Mouse (Mus musculus) spleen, postnatal 10 days (tissue): ENCODE results near the gene Bmpr2.
"Not testable (repeated sequence)": the region's sequence is repeated elsewhere in the genome, so short reads cannot be mapped to it uniquely, and the experiment has no call there.

Source experiments
- DNase-seq, 2 experiments: peaks; one replicate each; pipeline ENCODE4 v3.0.0; 2021 to 2022; ENCODE audit warnings: low spot score in 2 of 2

Bmpr2 gene

DNA sequence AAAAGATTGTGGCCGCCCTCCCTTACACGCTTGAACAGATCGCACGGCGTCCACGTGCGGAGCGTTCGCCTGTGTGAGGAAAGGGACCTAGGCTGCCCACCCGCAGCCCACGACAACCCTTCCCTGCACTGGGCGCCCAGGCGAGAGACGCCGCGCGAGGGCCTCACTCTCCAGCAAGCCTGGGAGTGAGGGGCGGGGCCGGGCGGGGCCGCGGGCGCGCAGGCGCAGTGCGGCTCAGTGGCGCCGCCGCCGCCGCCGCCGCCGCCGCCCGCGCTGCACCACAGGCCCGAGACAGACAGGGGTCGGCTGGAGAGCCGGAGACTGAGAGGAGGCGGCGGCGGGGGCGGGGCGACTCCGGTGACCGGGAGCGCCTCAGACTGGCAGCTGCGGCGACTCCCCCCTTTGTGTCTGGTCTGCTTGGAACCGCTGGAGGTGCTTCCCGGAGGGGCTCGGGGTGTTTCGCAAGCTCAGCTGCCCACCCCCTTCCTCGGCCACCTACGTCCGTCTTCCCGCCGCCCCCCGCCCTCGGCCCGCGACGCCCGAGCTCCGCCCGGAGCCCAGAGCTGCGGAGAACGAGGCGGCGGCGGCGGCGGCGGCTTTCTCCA lies at the start of gene Bmpr2:
TSS of gene Bmpr2 (plus strand) at position 237 of the 605 bp plus-strand sequence.
- DNase-seq = peak; percentile 68 to 82

DNA sequence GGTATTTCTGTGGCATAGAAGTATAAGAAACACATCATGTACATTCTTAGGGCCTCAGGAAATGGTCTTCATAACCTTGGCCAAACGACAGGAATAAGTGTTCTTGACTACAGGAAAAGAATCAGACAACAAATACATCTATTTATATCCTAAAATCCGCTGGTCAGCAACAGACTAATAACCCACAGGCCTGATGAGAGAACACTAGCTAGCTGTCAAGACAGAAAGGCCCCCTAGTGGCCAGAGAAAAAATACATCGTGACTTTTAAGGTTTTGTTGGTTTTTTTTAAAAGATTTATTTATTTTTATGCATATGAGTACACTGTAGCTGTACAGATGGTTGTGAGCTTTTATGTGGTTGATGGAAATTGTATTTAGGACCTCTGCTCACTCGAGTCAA lies 43.3 kb upstream of the Bmpr2 start:
- peak in 1 of 2 experiments; percentile 30 for DNase-seq

DNA sequence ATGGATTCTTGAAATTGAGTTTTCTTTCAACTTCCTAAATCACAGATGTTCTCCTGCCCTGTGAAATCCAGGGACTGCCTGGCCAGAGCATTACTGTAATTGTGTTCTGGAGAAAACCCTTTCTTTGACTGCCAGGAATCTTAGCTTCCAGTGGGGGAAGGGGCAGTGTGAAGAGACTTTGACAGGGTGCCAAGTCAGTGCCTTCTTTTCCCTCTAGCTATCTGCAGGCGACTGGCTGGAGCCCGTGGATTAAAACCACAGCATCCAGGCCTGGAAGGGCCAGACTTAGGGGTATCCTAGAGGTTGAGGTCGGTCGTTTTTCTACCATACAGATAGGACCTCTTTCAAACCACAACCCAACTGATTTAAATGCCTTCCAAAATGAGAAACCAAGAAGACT lies 37.5 kb upstream of the Bmpr2 start:
- no peak for DNase-seq

GRCm38 (mm10) chr1:59730106-59730505 lies 33.1 kb upstream of the Bmpr2 start:
- DNase-seq = no peak

DNA sequence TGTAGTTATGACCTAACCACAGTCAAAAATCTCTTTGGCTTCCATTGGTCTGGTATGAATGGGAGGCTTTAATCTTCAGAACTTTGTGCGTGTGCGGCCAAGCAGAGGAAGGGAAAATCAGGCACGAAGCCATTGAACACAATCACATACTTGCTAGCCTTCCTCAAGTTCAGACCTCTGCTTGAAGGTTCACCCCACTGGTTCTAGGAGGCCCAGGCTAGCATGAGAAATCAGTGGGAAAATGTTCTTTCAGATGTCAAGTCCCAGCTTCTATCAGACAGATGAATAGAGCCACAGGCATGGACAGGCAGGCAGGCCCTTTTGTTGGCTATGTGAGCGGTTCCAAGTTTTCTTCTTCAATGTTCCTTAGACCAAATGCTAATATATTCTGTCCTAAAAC lies 32.5 kb upstream of the Bmpr2 start:
- DNase-seq = no peak

- no peak for DNase-seq
These were observed 29.1 kb upstream of the Bmpr2 start for GRCm38 (mm10) chr1:59734076-59734475.

DNA sequence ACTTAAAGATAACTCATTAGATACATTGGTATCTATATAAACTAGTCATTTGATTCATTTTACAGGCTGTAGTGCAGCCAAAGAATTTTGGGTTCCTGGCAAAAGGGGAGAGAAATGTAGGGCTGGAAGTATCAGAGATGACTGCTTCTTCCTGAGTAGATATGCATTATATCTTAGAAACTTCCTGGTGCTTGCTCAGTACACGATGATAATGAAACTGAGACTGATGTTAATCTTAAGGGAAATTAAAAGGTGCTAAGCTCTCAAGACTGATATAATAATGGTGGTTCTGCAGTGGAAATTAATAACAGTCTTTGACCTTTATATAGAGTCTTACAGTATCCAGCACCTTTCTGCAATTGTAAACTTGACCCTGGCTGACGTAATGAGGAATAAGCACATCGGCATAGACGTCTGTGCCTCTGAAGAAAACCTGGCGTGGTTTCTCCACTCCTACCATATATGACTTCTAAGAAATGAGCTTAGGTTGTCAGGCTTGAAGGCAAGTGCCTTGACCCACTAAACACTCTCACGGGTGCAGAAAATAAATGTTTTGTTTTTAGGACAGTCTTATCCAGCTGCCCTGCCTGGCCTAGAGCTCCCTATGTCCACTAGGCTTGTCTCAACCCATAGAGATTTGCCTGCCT lies 24.3 kb upstream of the Bmpr2 start:
- no peak for DNase-seq

DNA sequence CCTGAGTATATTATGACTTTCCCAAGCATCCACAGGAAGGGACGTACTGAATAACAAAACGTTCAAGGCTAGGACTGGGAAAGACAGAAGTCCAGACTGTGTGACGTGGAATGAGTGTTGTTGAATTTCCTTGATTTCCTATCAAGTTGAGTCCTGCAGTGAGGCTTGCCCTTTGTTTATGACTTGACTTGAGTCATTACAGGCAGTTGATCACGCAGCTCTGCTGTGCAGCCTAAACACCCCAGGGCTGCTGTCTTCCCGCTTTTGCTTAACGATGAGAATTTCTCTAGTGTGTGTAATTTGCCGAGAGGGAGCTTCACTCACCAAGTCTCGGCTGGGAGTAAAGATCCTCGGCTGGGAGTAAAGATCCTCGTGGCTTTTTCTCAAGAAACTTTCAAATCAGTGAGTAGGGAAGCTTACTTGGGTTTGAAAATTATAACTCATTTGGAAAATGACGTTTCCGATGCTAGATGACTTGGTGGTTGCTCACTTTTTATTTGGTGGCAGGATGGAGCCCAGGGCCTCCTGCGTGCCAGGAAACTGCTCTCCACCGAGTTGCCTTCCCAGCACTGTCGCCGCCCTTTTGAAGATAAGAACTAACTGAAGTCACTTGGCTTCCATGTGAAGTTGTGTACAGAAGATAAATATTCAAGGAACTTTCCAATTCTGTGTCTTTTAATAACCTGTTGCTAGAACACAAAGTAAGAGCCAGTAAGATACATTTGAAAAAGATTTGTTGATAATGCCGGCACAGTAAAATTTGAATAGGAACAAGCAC lies 23.4 kb upstream of the Bmpr2 start:
- no peak for DNase-seq

GRCm38 (mm10) chr1:59749047-59749446 lies 14.2 kb upstream of the Bmpr2 start:
- DNase-seq = no peak

DNA sequence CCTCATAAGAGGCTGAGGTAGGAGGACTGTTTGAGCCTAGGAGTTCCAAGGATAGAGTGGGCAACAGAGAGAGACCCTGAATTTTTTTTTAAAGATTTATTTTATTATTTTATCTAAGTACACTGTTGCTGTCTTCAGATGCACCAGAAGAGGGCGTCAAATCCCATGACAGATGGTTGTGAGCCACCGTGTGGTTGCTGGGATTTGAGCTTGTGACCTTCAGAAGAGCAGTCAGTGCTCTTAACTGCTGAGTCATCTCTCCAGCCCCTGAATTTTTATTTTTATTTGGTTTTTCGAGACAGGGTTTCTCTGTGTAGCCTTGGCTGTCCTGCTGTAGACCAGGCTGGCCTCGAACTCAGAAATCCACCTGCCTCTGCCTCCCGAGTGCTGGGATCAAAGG lies 13.5 kb upstream of the Bmpr2 start:
- DNase-seq = not testable (repeated sequence)

DNA sequence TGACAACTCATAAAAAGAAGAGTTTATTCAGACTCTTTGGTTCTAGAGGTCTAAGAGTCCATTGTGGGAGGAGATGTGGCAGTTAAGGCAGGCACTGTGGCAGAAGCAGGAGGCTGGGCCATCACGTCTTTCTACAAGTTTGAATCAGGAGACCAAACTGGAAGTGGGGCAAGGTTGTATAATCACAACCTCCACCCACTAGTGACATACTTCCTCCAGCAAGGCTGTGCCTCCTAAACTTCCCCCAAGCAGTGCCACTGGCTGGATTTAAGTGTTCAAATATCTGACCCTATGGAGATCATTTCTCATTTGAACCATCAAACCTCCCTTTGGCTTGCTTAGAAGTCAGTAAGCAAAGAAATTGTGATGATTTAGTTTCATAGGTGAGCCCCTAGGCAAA lies 7.9 kb upstream of the Bmpr2 start:
- no peak for DNase-seq

DNA sequence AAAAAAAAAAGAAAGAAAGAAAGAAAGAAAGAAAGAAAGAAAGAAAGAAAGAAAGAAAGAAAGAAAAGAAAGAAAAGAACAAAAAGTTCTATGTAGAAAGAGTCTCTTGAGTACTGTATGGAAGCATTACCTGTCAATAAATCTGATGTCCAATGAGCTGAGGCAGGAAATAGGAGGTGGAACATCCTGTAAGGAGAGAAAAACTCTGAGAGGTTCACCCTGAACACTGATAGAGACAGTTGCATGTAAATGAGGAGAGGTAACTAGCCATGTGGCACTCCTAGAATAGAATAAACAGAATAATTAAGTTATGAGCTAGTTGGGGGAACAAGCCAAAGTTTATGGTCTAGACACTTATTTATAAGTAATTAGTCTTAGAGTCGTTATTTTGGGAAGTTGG lies 4.9 kb upstream of the Bmpr2 start:
- no peak for DNase-seq

GRCm38 (mm10) chr1:59762208-59762607 lies 992 bp upstream of the Bmpr2 start:
- peak in 1 of 2 experiments; percentile 31 for DNase-seq

DNA sequence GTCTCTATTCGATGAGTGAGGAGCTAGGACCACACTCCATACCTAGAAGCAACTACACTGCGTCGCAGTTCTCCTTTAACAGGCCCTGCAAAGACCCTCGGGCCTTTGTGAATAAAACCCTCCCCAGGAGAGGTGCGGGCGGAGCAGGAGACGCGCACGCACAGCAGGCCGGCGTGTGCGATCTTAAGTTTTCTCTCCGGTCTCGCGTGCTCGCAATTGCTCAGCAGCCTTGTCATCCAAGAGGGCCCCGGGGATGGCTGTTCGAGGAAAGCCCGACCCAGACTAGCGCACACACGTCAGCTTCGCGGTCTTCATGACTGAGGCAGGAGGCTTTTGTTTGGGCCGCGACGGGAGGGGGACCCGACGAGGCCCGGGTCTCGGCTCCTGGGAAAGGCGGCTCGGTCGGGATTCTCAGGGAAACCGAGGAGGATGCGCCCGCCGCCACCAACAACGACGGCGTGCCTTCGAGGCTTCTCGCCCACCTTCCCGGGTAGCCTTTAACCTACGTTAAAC lies 493 bp upstream of the Bmpr2 start:
- peak in 1 of 2 experiments; percentile 51 for DNase-seq

DNA sequence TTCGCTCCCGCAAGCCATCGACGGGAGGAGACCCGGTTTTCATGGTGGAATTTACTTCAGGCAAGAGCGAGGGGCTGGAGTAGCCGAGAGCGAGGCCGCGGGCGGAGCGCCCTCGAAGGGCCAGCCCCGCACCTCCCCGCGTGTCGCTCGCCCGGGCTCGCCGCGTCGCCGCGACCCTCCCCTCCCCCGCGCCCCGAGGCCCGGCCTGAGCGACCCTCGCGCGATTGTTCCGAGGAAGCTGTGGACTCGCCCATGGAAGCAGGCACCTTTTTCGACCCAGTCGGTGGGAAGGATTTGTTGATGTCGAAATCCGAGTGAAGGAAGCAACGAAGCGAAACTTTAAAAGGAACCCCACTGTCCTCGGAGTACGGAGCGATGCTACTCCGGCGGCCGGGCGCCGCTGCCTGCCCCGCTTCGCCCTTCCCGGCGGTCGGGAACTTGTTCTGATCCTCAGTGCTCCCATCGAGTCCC lies 616 bp downstream of the Bmpr2 start:
- peak; percentile 46 to 54 for DNase-seq

- DNase-seq = peak; percentile 24 to 40
These were observed 1.3 kb downstream of the Bmpr2 start for GRCm38 (mm10) chr1:59764407-59764971.

- DNase-seq = no peak
These were observed 2.1 kb downstream of the Bmpr2 start for GRCm38 (mm10) chr1:59765279-59765678.

DNA sequence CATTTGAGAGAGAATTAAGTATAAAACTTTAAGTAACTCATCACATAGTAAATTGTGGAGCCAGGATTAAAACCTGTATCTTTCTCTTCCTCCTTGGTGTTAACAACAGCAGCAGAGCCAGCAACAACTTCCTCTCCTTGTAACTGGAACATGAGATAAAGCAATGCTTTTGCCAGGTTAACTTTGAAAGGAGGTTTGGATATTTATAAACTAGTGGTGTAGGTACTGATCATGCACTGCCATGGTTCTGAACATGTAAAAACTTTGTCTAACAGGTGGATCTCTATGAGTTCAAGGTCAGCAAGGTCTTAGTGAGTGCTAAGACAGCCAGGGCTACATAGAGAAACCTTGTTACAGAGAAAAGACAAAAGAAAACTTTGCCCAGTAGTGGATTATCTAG lies 3.4 kb downstream of the Bmpr2 start:
- DNase-seq = no peak

DNA sequence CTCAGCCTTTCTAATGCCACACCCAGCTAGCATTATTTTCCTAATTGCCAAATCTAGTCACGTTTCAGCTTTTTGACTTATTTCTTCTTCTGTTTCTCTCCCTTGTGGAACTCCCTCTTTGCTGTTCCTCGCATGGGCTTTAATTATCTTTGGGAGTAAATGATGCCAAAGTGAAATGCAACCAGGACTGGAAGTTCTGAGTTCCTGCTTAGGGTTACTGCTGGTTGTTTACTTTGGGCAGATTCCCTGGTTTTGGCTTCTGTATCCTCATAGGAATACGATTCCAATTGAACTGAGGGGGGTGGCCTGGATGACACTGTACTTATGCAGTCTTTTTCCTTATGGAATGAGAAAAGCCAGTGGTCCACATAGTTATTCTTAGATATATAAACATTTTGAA lies 8.7 kb downstream of the Bmpr2 start:
- DNase-seq = no peak

GRCm38 (mm10) chr1:59781080-59781479 lies 17.9 kb downstream of the Bmpr2 start:
- DNase-seq = no peak

GRCm38 (mm10) chr1:59788975-59789374 lies 25.8 kb downstream of the Bmpr2 start:
- no peak for DNase-seq

DNA sequence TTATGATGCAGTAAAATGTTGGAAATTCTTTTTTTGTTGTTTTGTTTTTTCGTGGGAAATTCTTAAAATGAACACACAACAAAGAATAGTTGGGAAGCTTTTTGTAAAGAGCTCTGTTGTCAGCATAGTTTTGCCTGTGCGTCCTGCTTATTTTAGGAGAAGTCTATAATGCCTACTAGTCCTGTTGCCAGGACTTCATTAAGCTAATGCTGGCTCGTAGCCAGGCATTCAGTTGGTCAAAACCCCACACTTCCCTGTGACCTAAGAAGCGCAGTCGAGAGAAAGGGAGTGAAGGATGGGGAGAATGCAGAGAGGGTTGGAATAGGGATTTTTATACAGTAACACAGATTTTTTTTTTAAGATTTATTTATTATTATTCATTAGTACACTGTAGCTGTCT lies 26.5 kb downstream of the Bmpr2 start:
- no peak for DNase-seq
